9 mouse cellular contexts compared by ENCODE assay signal in genomic region chr8:12162921-12163705, GRCm38 (mm10).
DNase-seq lines count a peak whose midpoint lies in the region; ATAC-seq lines count a peak whose summit lies in the region.
"Had no signal": no experiment of that assay in that cellular context is flagged by ENCODE, and none has a peak within 500 bp of the region (broad histone marks: within the 10 kb centered on the region; RNA-seq: fewer than 3 reads in every experiment).

No protein-coding gene starts in this region.

- H3K36me3 ChIP-seq in heart, embryonic 13.5 days: no peaks in the 10 kb centered on the region
- H3K36me3 ChIP-seq in embryonic facial prominence, embryonic 10.5 days (replicated peaks): no peaks in the 10 kb centered on the region
- H3K36me3 ChIP-seq in hindbrain, embryonic 16.5 days (ENCODE audit: control insufficient read depth, insufficient read depth, low read length): no peaks in the 10 kb centered on the region
- H3K36me3 ChIP-seq: G1E had no signal

- DNase-seq in heart, postnatal 4 days: no peak
- DNase-seq in embryonic facial prominence, embryonic 10.5 days (ENCODE audit: low spot score): peak; percentile 30
- DNase-seq in mesoderm, embryonic 11.5 days (ENCODE audit: low read depth, low spot score): peak; percentile 28
- no peak for DNase-seq in spleen, postnatal 36 days (ENCODE audit: low spot score in 2 of 2)
- DNase-seq in left cerebral cortex, adult 11 months (ENCODE audit: low spot score): no peak
- no peak for DNase-seq in gastrocnemius, postnatal 10 days

- peak overlapping the region; percentile 50; the same call in 1 of the 2 replicates for H3K9ac ChIP-seq in heart, embryonic 13.5 days
- H3K9ac ChIP-seq in hindbrain, embryonic 16.5 days (ENCODE audit: low read depth, low read length): no peak overlapping the region

- H3K4me2 ChIP-seq in heart, embryonic 13.5 days: peak overlapping the region; percentile 65
- peak overlapping the region; percentile 46 for H3K4me2 ChIP-seq in hindbrain, embryonic 16.5 days (ENCODE audit: low read length)

- 19% methylated on average over 22 of the region's 22 CpGs for WGBS in heart, embryonic 13.5 days
- WGBS in embryonic facial prominence, embryonic 10.5 days: 22% methylated on average over 22 of the region's 22 CpGs
- WGBS in hindbrain, embryonic 16.5 days: 15% methylated on average over 22 of the region's 22 CpGs

- peak overlapping the region; percentile 36 for H3K4me3 ChIP-seq in heart, embryonic 13.5 days
- peak overlapping the region; percentile 38 for H3K4me3 ChIP-seq in embryonic facial prominence, embryonic 10.5 days
- peak overlapping the region; percentile 10; the same call in 1 of the 2 replicates for H3K4me3 ChIP-seq in hindbrain, embryonic 16.5 days (ENCODE audit: low read length)

- H3K9me3 ChIP-seq in heart, embryonic 13.5 days: no peaks in the 10 kb centered on the region
- H3K9me3 ChIP-seq in embryonic facial prominence, embryonic 10.5 days: no peaks in the 10 kb centered on the region
- H3K9me3 ChIP-seq in hindbrain, embryonic 16.5 days (ENCODE audit: control insufficient read depth, low read length): no peaks in the 10 kb centered on the region
- H3K9me3 ChIP-seq: G1E had no signal

- H3K27ac ChIP-seq in heart, embryonic 13.5 days (replicated peaks): no peak overlapping the region
- H3K27ac ChIP-seq in embryonic facial prominence, embryonic 10.5 days (replicated peaks): no peak overlapping the region
- no peak overlapping the region for H3K27ac ChIP-seq in hindbrain, embryonic 16.5 days (ENCODE audit: low read depth, low read length)

- no peak for ATAC-seq in heart, embryonic 13.5 days (ENCODE audit: extremely low read depth, insufficient number of reproducible peaks, low FRiP score, low TSS enrichment)
- ATAC-seq in hindbrain, embryonic 16.5 days: no peak

- H3K27me3 ChIP-seq in heart, embryonic 13.5 days (replicated peaks): peaks cover 50% of the 10 kb centered on the region
- H3K27me3 ChIP-seq in embryonic facial prominence, embryonic 10.5 days (replicated peaks; ENCODE audit: low read depth, poor library complexity, severe bottlenecking): peaks cover 65% of the 10 kb centered on the region
- H3K27me3 ChIP-seq in hindbrain, embryonic 16.5 days (replicated peaks; ENCODE audit: control insufficient read depth, insufficient read depth, low read length): peaks cover 7% of the 10 kb centered on the region

- H3K4me1 ChIP-seq in heart, embryonic 13.5 days: peaks cover 11% of the 10 kb centered on the region
- peaks cover 25% of the 10 kb centered on the region for H3K4me1 ChIP-seq in embryonic facial prominence, embryonic 10.5 days
- peaks cover 9% of the 10 kb centered on the region for H3K4me1 ChIP-seq in hindbrain, embryonic 16.5 days (ENCODE audit: control insufficient read depth, insufficient read depth, low read depth, low read length)

Comparison
In these comparisons a context has a peak if more than half of its experiments do, and no peak if none do; other contexts are left out.
1. DNase-seq: peak in embryonic facial prominence, embryonic 10.5 days (single experiment) and mesoderm, embryonic 11.5 days (single experiment); none in heart, postnatal 4 days (single experiment), spleen, postnatal 36 days (0 of 2), left cerebral cortex, adult 11 months (single experiment) and gastrocnemius, postnatal 10 days (single experiment).
2. Peak in every context shown above with its lines, with median percentiles within 50 percentile points of each other: H3K4me3 ChIP-seq.